Mouse (Mus musculus): ENCODE results near the gene Macrod2. TPM values are rescaled to one million over a fixed set of nuclear protein-coding genes. Genes with fewer than 3 reads are reported as not detected.

Gene Macrod2
- polyA plus RNA-seq, 1 experiment from 2014 or later, result 59.2 TPM

DNA sequence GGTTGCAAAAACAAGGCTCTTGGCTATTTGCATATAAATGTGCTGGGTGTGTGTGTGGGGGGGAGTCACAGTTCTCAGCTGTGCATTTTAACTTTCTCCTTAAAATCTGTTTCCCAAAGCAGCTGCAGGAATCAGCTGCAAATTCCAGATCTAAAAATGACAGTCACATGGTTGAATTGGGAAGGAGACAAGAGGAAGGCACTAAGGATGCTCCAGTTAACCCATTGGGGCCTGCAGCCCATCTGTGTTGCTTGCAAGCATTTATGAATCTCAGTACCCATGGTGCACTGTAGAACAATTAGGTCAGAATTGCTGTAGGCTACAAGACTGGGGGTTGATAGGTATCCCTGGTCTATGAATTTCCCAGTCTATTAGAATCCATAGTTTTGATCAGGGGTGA lies 2008.3 kb downstream of the Macrod2 start:
- no peaks in the 10 kb centered on the region for H3K9me3 ChIP-seq (replicated peaks)
- 0 out of 2 replicates have a peak, but pooled peaks have one; percentile 8 for ATAC-seq (ENCODE audit: low FRiP score)
- H3K4me2 ChIP-seq (replicated peaks), result no peak overlapping the region
- H3K4me1 ChIP-seq, result peaks cover 8% of the 10 kb centered on the region; the same call in 1 of the 2 replicates
- H3K27me3 ChIP-seq, result no peaks in the 10 kb centered on the region
- no peaks in the 10 kb centered on the region for H3K36me3 ChIP-seq
- no peak overlapping the region for H3K9ac ChIP-seq
- H3K4me3 ChIP-seq, result no peak overlapping the region
- H3K27ac ChIP-seq, result no peak overlapping the region

DNA sequence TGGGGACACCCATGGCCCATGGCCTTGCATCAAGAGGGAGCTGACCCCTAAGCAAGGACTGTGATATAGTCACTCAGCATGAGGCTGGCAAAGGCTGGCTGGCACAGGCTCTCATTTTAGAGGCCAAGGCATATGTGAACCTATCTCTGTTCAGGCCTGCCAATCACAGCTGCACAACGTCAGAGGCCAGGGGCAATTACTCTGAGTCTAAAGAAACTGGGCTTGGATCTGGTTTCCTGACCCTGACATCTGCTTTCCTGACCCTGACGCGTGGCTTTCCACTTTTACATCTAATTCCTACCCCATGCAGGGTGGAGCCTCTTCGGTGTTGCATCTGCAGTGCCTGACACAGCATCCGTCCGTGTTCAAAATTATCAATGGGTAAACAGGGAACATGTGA lies 2009.2 kb downstream of the Macrod2 start:
- H3K27ac ChIP-seq, result no peak overlapping the region
- WGBS, result 51% methylated on average over 6 of the region's 6 CpGs
- H3K27me3 ChIP-seq, result no peaks in the 10 kb centered on the region
- H3K4me1 ChIP-seq, result peaks cover 8% of the 10 kb centered on the region; the same call in 1 of the 2 replicates
- no peak overlapping the region for H3K4me2 ChIP-seq (replicated peaks)
- no peaks in the 10 kb centered on the region for H3K36me3 ChIP-seq
- H3K9ac ChIP-seq, result no peak overlapping the region
- H3K4me3 ChIP-seq, result no peak overlapping the region
- no peaks in the 10 kb centered on the region for H3K9me3 ChIP-seq (replicated peaks)
- ATAC-seq (ENCODE audit: low FRiP score), result no peak

GRCm38 (mm10) chr2:142407341-142407740 lies 2012.2 kb downstream of the Macrod2 start:
- Histone ChIP-seq H3K4me1 (peaks cover 8% of the 10 kb centered on the region; the same call in 1 of the 2 replicates), H3K9me3 (replicated peaks) (no peaks in the 10 kb centered on the region), H3K9ac (no peak overlapping the region), H3K4me3 (no peak overlapping the region), H3K27me3 (no peaks in the 10 kb centered on the region), H3K27ac (no peak overlapping the region), H3K36me3 (no peaks in the 10 kb centered on the region), H3K4me2 (replicated peaks) (no peak overlapping the region)
- no peak for ATAC-seq (ENCODE audit: low FRiP score)

- Histone ChIP-seq H3K36me3 (no peaks in the 10 kb centered on the region), H3K4me1 (no peaks in the 10 kb centered on the region), H3K27ac (no peak overlapping the region), H3K4me2 (replicated peaks) (no peak overlapping the region), H3K9me3 (replicated peaks) (no peaks in the 10 kb centered on the region), H3K27me3 (no peaks in the 10 kb centered on the region), H3K9ac (no peak overlapping the region), H3K4me3 (no peak overlapping the region)
- no peak for ATAC-seq (ENCODE audit: low FRiP score)
These were observed 2015.0 kb downstream of the Macrod2 start for GRCm38 (mm10) chr2:142410124-142410523.

DNA sequence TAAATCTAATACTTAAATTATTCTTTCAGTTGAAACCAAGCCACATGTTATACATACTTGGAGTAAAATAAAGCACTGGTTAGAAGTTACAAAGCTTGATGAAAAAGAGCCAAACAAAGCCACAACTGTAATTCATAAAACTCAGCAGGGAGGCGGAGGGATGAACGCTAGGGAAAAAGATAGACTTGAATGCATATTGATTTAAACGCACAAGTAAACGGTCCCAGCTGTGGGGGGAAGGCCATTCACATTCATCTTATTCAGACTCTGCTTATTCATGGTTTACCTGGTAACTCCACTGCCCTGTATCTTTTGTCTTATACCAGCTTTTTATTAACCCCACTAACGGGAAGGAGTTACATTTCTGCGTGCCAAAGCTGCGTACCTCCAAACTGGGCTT lies 2038.0 kb downstream of the Macrod2 start:
- Histone ChIP-seq H3K9ac (no peak overlapping the region), H3K4me2 (replicated peaks) (no peak overlapping the region), H3K4me3 (no peak overlapping the region), H3K36me3 (no peaks in the 10 kb centered on the region), H3K4me1 (0 out of 2 replicates have a peak, but pooled peaks cover 4% of the 10 kb centered on the region), H3K27ac (no peak overlapping the region), H3K9me3 (replicated peaks) (no peaks in the 10 kb centered on the region), H3K27me3 (no peaks in the 10 kb centered on the region)
- WGBS, result 53% methylated on average over 7 of the region's 7 CpGs
- no peak for ATAC-seq (ENCODE audit: low FRiP score)

- H3K9ac ChIP-seq, result no peak overlapping the region
- H3K36me3 ChIP-seq, result no peaks in the 10 kb centered on the region
- H3K4me2 ChIP-seq (replicated peaks), result no peak overlapping the region
- 88% methylated on average over 4 of the region's 4 CpGs for WGBS
- no peak overlapping the region for H3K27ac ChIP-seq
- no peaks in the 10 kb centered on the region for H3K9me3 ChIP-seq (replicated peaks)
- 0 out of 2 replicates have a peak, but pooled peaks cover 4% of the 10 kb centered on the region for H3K4me1 ChIP-seq
- no peaks in the 10 kb centered on the region for H3K27me3 ChIP-seq
- ATAC-seq (ENCODE audit: low FRiP score), result no peak
- no peak overlapping the region for H3K4me3 ChIP-seq
These were observed 2039.6 kb downstream of the Macrod2 start for GRCm38 (mm10) chr2:142434731-142435130.

GRCm38 (mm10) chr2:142437606-142438461 lies 2042.7 kb downstream of the Macrod2 start:
- no peak overlapping the region for H3K4me3 ChIP-seq
- H3K9ac ChIP-seq, result no peak overlapping the region
- no peak for ATAC-seq (ENCODE audit: low FRiP score)
- 62% methylated on average over 6 of the region's 6 CpGs for WGBS
- H3K4me1 ChIP-seq, result 0 out of 2 replicates have a peak, but pooled peaks cover 4% of the 10 kb centered on the region
- H3K27ac ChIP-seq, result no peak overlapping the region
- H3K9me3 ChIP-seq (replicated peaks), result no peaks in the 10 kb centered on the region; the same call in 1 of the 2 replicates
- H3K4me2 ChIP-seq (replicated peaks), result no peak overlapping the region
- H3K27me3 ChIP-seq, result no peaks in the 10 kb centered on the region
- no peaks in the 10 kb centered on the region for H3K36me3 ChIP-seq

Other genes with a start within 250 kb of the Macrod2 start
- gene Gm17374, start 243.3 kb upstream of the Macrod2 start, polyA plus RNA-seq (2016; fragmentation: Nextera tagmentation; extraction: Ambion mirVana), result not detected in 2 replicates
- 27.7 and 28.2 TPM in 2 replicates for gene Esf1, start 224.7 kb upstream of the Macrod2 start, polyA plus RNA-seq (2016; fragmentation: Nextera tagmentation; extraction: Ambion mirVana)
- 28.4 and 31.7 TPM in 2 replicates for gene Ndufaf5, start 224.7 kb upstream of the Macrod2 start, polyA plus RNA-seq (2016; fragmentation: Nextera tagmentation; extraction: Ambion mirVana)
- gene Sel1l2, start 5.6 kb upstream of the Macrod2 start, polyA plus RNA-seq (2016; fragmentation: Nextera tagmentation; extraction: Ambion mirVana), result not detected in 2 replicates